Mouse (Mus musculus) adrenal gland, adult 10 weeks (tissue): ENCODE results near the gene Dnah17. TPM values are rescaled to one million over a fixed set of nuclear protein-coding genes. Genes with fewer than 3 reads are reported as not detected.

ENCODE experiments used
- polyA plus RNA-seq: library from polyadenylated mRNA; stranded (reverse); fragments of 350-450 nt; fragmentation: Illumina TruSeq; extraction: RNeasy Lipid Tissue Mini Kit (QIAGEN cat#74804); gene quantifications from one replicate; pipeline ENCODE4 v1.2.3, GENCODE M21; 2014; ENCODE audit warnings: low read depth, low replicate concordance

Dnah17 gene
- polyA plus RNA-seq: not detected

DNA sequence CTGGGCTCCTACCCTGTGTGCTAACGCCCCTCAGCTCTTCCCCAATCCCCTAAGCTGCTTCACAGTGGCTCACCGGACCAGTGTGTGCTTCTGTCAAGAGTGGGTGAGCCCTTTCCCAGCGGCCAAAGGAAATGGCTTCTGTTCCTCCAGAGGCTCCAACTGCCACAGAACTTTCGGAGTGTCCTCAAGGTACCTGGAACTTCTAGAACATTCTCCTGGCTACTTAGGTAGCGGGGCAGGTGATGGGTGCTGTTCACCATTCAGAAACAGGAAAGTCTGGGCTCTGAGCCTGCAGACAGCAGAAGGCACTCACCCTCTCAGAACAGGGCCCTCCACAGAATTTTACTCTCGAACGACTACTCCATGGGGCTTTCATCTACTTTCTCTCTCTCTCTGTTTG lies at the start of gene Dnah17:
Dnah17 (minus strand) TSS at position 101 of the 400 bp plus-strand sequence.

DNA sequence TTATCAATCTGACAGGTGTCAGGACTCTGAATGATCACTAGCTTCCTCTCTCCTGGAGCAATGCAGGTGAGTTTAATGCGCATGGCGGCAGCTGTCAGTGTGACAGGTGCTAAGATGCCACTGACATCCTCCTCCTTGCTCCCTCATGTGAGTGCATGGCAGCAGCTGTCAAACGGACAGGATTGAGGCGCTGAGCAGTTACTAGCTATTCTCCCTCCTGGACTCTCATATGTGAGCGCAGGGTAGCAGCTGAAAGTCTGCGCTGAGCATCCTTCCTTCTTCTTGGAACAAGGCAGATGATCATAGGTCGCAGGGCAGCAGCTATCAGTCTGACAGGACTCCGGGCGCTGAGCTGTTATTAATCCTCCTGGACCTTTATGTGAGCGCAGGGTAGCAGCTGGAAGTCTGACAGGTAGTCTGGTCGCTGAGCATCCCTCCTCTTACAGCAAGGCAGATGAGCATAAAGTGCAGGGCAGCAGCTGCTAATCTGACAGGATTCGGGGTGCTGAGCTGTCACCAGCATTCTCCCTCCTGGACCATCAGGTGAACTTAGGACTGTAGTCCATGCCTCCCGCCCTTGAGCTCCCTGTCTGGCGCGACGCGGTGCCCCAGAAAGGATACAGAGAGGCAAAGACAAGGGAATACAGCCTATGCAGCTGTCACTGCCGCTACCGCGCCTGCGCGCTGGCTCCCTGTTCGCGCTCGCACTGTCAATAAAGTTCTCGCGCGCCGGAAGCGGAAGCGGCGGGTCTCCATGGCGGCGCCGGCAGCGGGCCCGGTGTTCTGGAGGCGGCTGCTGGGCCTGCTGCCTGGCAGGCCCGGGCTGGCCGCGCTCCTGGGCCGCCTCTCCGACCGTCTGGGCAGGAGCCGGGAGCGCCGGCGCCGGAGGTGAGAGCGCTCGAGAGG lies 144.1 kb downstream of the Dnah17 start, which contains the start of gene Pgs1:
Pgs1 (plus strand) TSS at position 167 of the 906 bp plus-strand sequence.

Other genes with a start within 250 kb of the Dnah17 start
- 0.87 TPM for gene Socs3, start 160.6 kb downstream of the Dnah17 start, polyA plus RNA-seq
- 8.0 TPM for gene Pgs1, start 144.3 kb downstream of the Dnah17 start, polyA plus RNA-seq
- gene Cyth1, start 118.0 kb upstream of the Dnah17 start, polyA plus RNA-seq: 37.4 TPM
- 3.4 TPM for gene Usp36, start 159.6 kb upstream of the Dnah17 start, polyA plus RNA-seq
- not detected for gene Cep295nl, start 211.9 kb upstream of the Dnah17 start, polyA plus RNA-seq
- gene Timp2, start 225.1 kb upstream of the Dnah17 start, polyA plus RNA-seq: 85.3 TPM